Mouse (Mus musculus): Measurements from ENCODE around the gene Kdm4b. TPM values are rescaled to one million over a fixed set of nuclear protein-coding genes. Genes with fewer than 3 reads are reported as not detected.

Gene Kdm4b
- polyA plus RNA-seq, 1 experiment from 2014 or later: 19.6 TPM

DNA sequence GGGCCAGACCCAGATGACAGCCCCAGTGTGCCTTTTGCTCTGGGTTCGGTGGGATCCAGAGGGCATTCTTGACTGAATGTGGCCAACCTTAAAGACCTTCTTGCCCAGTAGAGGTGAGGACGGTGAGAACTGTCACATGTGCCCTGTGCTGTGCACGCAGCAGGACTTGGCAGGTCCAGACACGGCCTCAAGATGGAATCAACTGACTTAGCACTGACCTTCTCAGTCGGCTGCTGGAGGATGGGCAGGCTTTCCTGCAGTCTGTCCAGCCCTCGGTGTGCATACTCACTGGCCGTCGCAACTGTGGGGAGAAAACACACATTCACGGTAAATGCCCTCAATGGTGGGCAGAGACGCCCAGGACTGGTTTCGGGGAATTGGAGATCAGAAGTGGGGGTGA is 39.9 kb upstream of the Kdm4b start:
- H3K27ac ChIP-seq (ENCODE audit: low read depth, low read length): no peak overlapping the region
- peaks cover 40% of the 10 kb centered on the region for H3K36me3 ChIP-seq (ENCODE audit: control insufficient read depth, insufficient read depth, low read length)
- H3K4me2 ChIP-seq: no peak overlapping the region
- no peak overlapping the region for H3K9ac ChIP-seq (ENCODE audit: low read depth, low read length)
- H3K9me3 ChIP-seq (replicated peaks; ENCODE audit: control insufficient read depth, low read length): no peaks in the 10 kb centered on the region
- peaks cover 24% of the 10 kb centered on the region for H3K4me1 ChIP-seq (ENCODE audit: control insufficient read depth, insufficient read depth, low read length)
- H3K4me3 ChIP-seq (ENCODE audit: low read depth, low read length): no peak overlapping the region
- ATAC-seq (replicated peaks; ENCODE audit: insufficient number of reproducible peaks, low FRiP score, low TSS enrichment): no peak
- WGBS (ENCODE audit: insufficient replicate concordance): 92% methylated on average over 11 of the region's 11 CpGs
- H3K27me3 ChIP-seq (ENCODE audit: control insufficient read depth, insufficient read depth, low read length): no peaks in the 10 kb centered on the region

DNA sequence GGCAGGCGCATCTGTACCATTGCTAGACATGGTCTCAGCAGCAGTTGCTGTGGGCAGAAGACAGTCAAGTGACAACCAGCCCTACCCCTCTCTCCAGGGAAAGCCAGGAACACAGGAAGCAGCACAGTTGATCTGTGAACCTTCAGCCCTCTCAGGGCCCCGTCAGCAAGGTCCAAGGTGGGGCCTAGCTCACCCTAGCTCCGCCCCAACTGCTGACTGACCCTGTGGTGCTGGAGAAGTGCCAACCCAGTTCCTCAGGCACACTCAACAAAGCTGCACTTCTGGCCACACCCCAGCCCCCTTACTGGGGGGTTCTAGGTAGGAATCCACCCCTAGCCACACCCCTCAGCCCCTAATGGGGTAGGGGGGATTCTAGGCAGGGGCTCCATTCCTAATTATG is 38.0 kb upstream of the Kdm4b start:
- peak; percentile 31; the same call in 1 of the 2 replicates for ATAC-seq (replicated peaks; ENCODE audit: insufficient number of reproducible peaks, low FRiP score, low TSS enrichment)
- H3K4me1 ChIP-seq (ENCODE audit: control insufficient read depth, insufficient read depth, low read length): peaks cover 24% of the 10 kb centered on the region
- peaks cover 30% of the 10 kb centered on the region for H3K36me3 ChIP-seq (ENCODE audit: control insufficient read depth, insufficient read depth, low read length)
- peak overlapping the region; percentile 50 for H3K9ac ChIP-seq (ENCODE audit: low read depth, low read length)
- peak overlapping the region; percentile 60 for H3K4me2 ChIP-seq
- H3K27ac ChIP-seq (ENCODE audit: low read depth, low read length): peak overlapping the region; percentile 68
- no peaks in the 10 kb centered on the region for H3K27me3 ChIP-seq (ENCODE audit: control insufficient read depth, insufficient read depth, low read length)
- 39% methylated on average over 3 of the region's 3 CpGs for WGBS (ENCODE audit: insufficient replicate concordance)
- H3K9me3 ChIP-seq (replicated peaks; ENCODE audit: control insufficient read depth, low read length): no peaks in the 10 kb centered on the region
- no peak overlapping the region for H3K4me3 ChIP-seq (ENCODE audit: low read depth, low read length)

DNA sequence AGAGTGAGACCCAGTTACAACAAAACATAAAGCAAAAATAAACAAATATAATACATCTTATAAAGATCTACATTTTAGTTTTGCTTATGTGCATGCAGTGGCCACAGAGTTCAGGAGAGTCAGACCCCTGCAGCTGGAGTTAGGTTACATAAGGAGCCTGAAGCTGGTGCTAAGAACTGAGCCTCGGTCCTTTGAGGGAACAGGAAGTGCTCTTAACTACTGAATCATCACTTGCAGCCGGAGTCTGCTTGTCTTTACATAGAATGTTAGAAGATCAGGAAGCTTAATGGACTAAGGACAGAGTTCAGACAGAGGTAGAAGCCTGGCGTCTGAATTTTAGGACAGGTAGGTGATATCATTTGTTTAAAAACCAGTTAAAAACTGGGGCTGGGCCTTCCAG is 37.0 kb upstream of the Kdm4b start:
- H3K36me3 ChIP-seq (ENCODE audit: control insufficient read depth, insufficient read depth, low read length): peaks cover 23% of the 10 kb centered on the region
- ATAC-seq (replicated peaks; ENCODE audit: insufficient number of reproducible peaks, low FRiP score, low TSS enrichment): no peak
- 32% methylated on average over 3 of the region's 3 CpGs for WGBS (ENCODE audit: insufficient replicate concordance)
- H3K4me2 ChIP-seq: peak overlapping the region; percentile 88
- H3K9me3 ChIP-seq (replicated peaks; ENCODE audit: control insufficient read depth, low read length): no peaks in the 10 kb centered on the region
- peak overlapping the region; percentile 83 for H3K9ac ChIP-seq (ENCODE audit: low read depth, low read length)
- H3K4me3 ChIP-seq (ENCODE audit: low read depth, low read length): peak overlapping the region; percentile 67
- H3K27me3 ChIP-seq (ENCODE audit: control insufficient read depth, insufficient read depth, low read length): no peaks in the 10 kb centered on the region
- H3K27ac ChIP-seq (ENCODE audit: low read depth, low read length): peak overlapping the region; percentile 95
- H3K4me1 ChIP-seq (ENCODE audit: control insufficient read depth, insufficient read depth, low read length): peaks cover 24% of the 10 kb centered on the region

DNA sequence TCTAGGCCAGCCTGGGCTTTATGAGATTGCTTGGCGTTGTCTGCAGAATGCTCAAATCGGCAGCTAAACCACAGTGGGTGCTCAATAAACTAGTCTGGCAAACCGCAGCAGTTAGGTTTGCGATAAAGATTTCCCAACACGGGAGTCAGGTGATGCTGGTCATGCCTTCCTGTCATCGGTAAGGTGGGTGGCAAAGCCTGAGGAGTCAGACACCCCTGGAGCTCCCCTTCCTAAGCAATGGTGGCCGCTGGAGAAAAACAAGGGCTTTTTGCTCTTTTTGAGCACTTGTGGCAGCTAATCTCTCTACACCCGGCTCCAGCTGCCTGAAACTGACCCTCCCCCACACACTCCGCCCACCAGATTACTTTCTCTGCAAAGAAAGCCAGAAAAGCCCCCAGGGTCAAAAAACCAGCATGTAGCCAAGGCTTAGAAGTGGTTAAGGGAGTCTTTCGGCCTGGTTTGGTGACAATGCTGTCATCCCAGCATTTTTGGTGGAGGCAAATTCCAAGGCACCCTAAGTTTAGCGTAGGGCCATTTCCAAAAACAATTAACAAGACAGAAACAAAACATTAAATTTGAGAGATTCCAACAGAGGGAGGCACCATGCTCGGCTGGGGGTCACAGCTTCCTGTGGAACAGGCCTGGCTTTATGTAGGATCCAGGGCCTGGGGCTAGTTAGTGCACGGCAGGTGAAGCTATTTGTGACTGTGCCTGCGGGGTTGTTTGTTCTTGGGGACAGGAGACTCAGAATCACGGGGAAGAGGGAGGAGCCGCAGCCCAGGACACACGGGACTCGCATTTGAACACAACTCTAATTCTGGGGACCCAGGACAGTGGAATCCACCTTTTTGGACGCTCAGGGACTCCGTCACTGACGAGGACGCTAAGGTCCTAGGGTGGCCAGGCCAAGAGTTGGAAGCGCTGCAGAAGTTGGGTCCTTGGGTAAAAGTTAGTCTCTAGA is 36.2 kb upstream of the Kdm4b start:
- H3K4me1 ChIP-seq (ENCODE audit: control insufficient read depth, insufficient read depth, low read length): peaks cover 24% of the 10 kb centered on the region
- peak overlapping the region; percentile 67 for H3K4me3 ChIP-seq (ENCODE audit: low read depth, low read length)
- ATAC-seq (replicated peaks; ENCODE audit: insufficient number of reproducible peaks, low FRiP score, low TSS enrichment): peak; percentile 7; the same call in 1 of the 2 replicates
- WGBS (ENCODE audit: insufficient replicate concordance): 1% methylated on average over 23 of the region's 23 CpGs
- H3K36me3 ChIP-seq (ENCODE audit: control insufficient read depth, insufficient read depth, low read length): peaks cover 19% of the 10 kb centered on the region
- peak overlapping the region; percentile 83 for H3K9ac ChIP-seq (ENCODE audit: low read depth, low read length)
- no peaks in the 10 kb centered on the region for H3K9me3 ChIP-seq (replicated peaks; ENCODE audit: control insufficient read depth, low read length)
- H3K4me2 ChIP-seq: peak overlapping the region; percentile 88
- peak overlapping the region; percentile 95 for H3K27ac ChIP-seq (ENCODE audit: low read depth, low read length)
- H3K27me3 ChIP-seq (ENCODE audit: control insufficient read depth, insufficient read depth, low read length): no peaks in the 10 kb centered on the region

DNA sequence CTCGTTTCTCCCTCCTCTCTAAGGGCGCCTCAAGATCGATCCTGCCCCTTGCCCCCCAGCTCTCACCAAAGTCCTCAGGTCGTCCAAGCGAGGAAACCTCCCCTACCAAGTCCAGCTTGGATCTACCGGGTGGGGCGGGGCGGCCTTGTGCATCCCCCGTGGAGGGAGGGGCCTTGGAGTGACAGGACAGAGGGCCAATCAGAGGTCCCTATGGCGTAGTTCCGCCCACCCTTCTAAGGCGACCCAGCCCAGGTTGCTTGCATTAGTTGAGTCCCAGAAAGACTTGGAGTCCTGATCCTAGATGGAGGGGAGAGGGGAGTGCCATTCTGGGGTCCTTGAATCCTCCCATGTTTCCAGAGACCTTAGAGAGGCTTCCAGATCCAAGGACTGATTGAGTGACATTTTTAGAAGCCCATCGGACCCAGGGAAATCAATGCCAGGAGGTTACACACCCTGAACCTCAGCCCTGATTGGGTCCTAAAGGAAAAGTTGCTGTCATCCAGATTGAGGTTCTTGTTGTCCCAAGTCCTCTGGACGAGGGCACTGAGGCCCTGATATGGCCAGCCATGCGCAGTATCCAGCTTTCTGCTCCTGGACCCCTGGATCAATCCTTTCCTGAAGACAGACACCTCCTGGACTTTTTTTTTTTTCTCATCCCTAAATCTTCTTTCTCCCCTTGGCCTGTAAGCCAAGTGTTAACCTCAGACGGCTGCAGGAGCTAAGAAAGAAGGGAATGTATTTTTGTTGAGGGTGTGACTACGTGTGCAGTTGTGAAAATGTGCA is 35.3 kb upstream of the Kdm4b start:
- peak overlapping the region; percentile 95 for H3K27ac ChIP-seq (ENCODE audit: low read depth, low read length)
- H3K4me3 ChIP-seq (ENCODE audit: low read depth, low read length): peak overlapping the region; percentile 67
- H3K9me3 ChIP-seq (replicated peaks; ENCODE audit: control insufficient read depth, low read length): no peaks in the 10 kb centered on the region
- H3K9ac ChIP-seq (ENCODE audit: low read depth, low read length): peak overlapping the region; percentile 83
- H3K4me1 ChIP-seq (ENCODE audit: control insufficient read depth, insufficient read depth, low read length): peaks cover 24% of the 10 kb centered on the region
- ATAC-seq (replicated peaks; ENCODE audit: insufficient number of reproducible peaks, low FRiP score, low TSS enrichment): peak; percentile 89
- WGBS (ENCODE audit: insufficient replicate concordance): 3% methylated on average over 17 of the region's 17 CpGs
- H3K27me3 ChIP-seq (ENCODE audit: control insufficient read depth, insufficient read depth, low read length): no peaks in the 10 kb centered on the region
- H3K36me3 ChIP-seq (ENCODE audit: control insufficient read depth, insufficient read depth, low read length): peaks cover 11% of the 10 kb centered on the region; the same call in 1 of the 2 replicates
- H3K4me2 ChIP-seq: peak overlapping the region; percentile 88

DNA sequence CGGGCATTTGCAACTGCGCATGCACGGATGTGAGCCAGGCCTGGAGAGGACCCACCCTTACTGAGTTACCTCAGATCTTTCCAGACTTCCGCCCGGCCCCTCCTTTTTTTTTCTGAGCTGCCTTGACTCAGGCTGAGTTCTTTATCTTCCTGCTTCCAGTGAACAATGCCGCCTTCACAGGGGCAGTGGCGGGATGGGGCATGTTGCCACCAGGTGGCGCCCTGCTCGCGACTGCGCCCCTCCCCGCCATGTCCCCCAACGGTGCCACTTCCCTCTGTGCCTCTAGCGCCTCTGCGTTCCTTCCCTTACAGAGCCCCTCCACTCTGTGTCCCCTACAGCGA is 34.7 kb upstream of the Kdm4b start:
- H3K4me2 ChIP-seq: peak overlapping the region; percentile 88
- H3K4me3 ChIP-seq (ENCODE audit: low read depth, low read length): peak overlapping the region; percentile 67; the same call in 1 of the 2 replicates
- WGBS (ENCODE audit: insufficient replicate concordance): under 1% methylated on average over 16 of the region's 16 CpGs

GRCm38 (mm10) chr17:56291826-56292475 is 33.9 kb upstream of the Kdm4b start:
- Histone ChIP-seq H3K4me2 (peak overlapping the region; percentile 88), H3K27ac (ENCODE audit: low read depth, low read length) (peak overlapping the region; percentile 95; the same call in 1 of the 2 replicates), H3K27me3 (ENCODE audit: control insufficient read depth, insufficient read depth, low read length) (no peaks in the 10 kb centered on the region), H3K9me3 (replicated peaks; ENCODE audit: control insufficient read depth, low read length) (no peaks in the 10 kb centered on the region), H3K9ac (ENCODE audit: low read depth, low read length) (no peak overlapping the region), H3K4me1 (ENCODE audit: control insufficient read depth, insufficient read depth, low read length) (peaks cover 24% of the 10 kb centered on the region), H3K36me3 (ENCODE audit: control insufficient read depth, insufficient read depth, low read length) (no peaks in the 10 kb centered on the region), H3K4me3 (ENCODE audit: low read depth, low read length) (no peak overlapping the region)
- 76% methylated on average over 7 of the region's 7 CpGs for WGBS (ENCODE audit: insufficient replicate concordance)
- no peak for ATAC-seq (replicated peaks; ENCODE audit: insufficient number of reproducible peaks, low FRiP score, low TSS enrichment)

More for the DNA sequence above, 34.7 kb upstream of the Kdm4b start:
- H3K27me3 ChIP-seq (ENCODE audit: control insufficient read depth, insufficient read depth, low read length): no peaks in the 10 kb centered on the region
- peak overlapping the region; percentile 83 for H3K9ac ChIP-seq (ENCODE audit: low read depth, low read length)
- no peaks in the 10 kb centered on the region for H3K9me3 ChIP-seq (replicated peaks; ENCODE audit: control insufficient read depth, low read length)
- peak overlapping the region; percentile 95 for H3K27ac ChIP-seq (ENCODE audit: low read depth, low read length)
- H3K4me1 ChIP-seq (ENCODE audit: control insufficient read depth, insufficient read depth, low read length): peaks cover 24% of the 10 kb centered on the region
- ATAC-seq (replicated peaks; ENCODE audit: insufficient number of reproducible peaks, low FRiP score, low TSS enrichment): peak; percentile 86
- peaks cover 5% of the 10 kb centered on the region; the same call in 1 of the 2 replicates for H3K36me3 ChIP-seq (ENCODE audit: control insufficient read depth, insufficient read depth, low read length)
